Mouse (Mus musculus) heart, embryonic 12.5 days (tissue): ENCODE measurements at regions not wholly inside any gene's neighbourhood (a gene's known extent, or its start where the extent isn't known, plus 50 kb on each side); places are given as distances from the start of the nearest gene placed in this dataset.
"Not testable (repeated sequence)": the region's sequence is repeated elsewhere in the genome, so short reads cannot be mapped to it uniquely, and the experiment has no call there.

Source experiments
- ATAC-seq: fragments of 200-750 bp; cut with Nextera tagmentation; 2 replicates; pipeline ENCODE4 v1.8.0; 2017; ENCODE audit warnings: moderate TSS enrichment, moderate library complexity; ENCODE audit not compliant: insufficient number of reproducible peaks, low FRiP score
- H3K27ac ChIP-seq: fragments of 300-500 bp; sonication (generic); 2 replicates; pipeline ENCODE4 v1.5.1; 2016; ENCODE audit warnings: mild to moderate bottlenecking, moderate library complexity; ENCODE audit not compliant: poor library complexity, severe bottlenecking
- H3K27me3 ChIP-seq: fragments of 300-500 bp; sonication (generic); replicated peaks from 2 replicates; pipeline ENCODE4 v1.6.1; 2016; ENCODE audit warnings: mild to moderate bottlenecking, moderate library complexity
- H3K36me3 ChIP-seq: fragments of 300-500 bp; sonication (generic); 2 replicates; pipeline ENCODE4 v1.6.1; 2016; ENCODE audit warnings: mild to moderate bottlenecking, moderate library complexity
- H3K4me1 ChIP-seq: fragments of 300-500 bp; sonication (generic); replicated peaks from 2 replicates; pipeline ENCODE4 v1.6.1; 2016; ENCODE audit warnings: mild to moderate bottlenecking
- H3K4me2 ChIP-seq: fragments of 300-500 bp; sonication (generic); 2 replicates; pipeline ENCODE4 v1.6.1; 2016; ENCODE audit warnings: mild to moderate bottlenecking, moderate library complexity
- H3K4me3 ChIP-seq: fragments of 300-500 bp; sonication (generic); 2 replicates; pipeline ENCODE4 v1.5.1; 2016; ENCODE audit warnings: mild to moderate bottlenecking
- H3K9ac ChIP-seq: fragments of 300-500 bp; sonication (generic); 2 replicates; pipeline ENCODE4 v1.6.1; 2016; ENCODE audit warnings: mild to moderate bottlenecking, moderate library complexity
- H3K9me3 ChIP-seq: fragments of 300-500 bp; sonication (generic); replicated peaks from 2 replicates; pipeline ENCODE4 v1.6.1; 2016; ENCODE audit warnings: mild to moderate bottlenecking, moderate library complexity
- WGBS: fragments of 180-500 bp; shearing (Covaris S2); methylation state at CpG from one replicate; pipeline ENCODE4 v1.1.7; 2016; 5-methylcytosine and 5-hydroxymethylcytosine counted together

GRCm38 (mm10) chr4:153812866-153813265, 144.2 kb upstream of the A430005L14Rik start:
- Histone ChIP-seq H3K9me3 (peaks cover 8% of the 10 kb centered on the region; the same call in 1 of the 2 replicates), H3K36me3 (no peaks in the 10 kb centered on the region), H3K9ac (no peak overlapping the region), H3K4me3 (no peak overlapping the region), H3K4me2 (no peak overlapping the region), H3K27ac (no peak overlapping the region), H3K27me3 (peaks cover 3% of the 10 kb centered on the region), H3K4me1 (no peaks in the 10 kb centered on the region)
- 83% methylated on average over 9 of the region's 9 CpGs for WGBS
- ATAC-seq, result no peak

GRCm38 (mm10) chr4:153827914-153828313, 129.1 kb upstream of the A430005L14Rik start:
- Histone ChIP-seq H3K9ac (no peak overlapping the region), H3K4me3 (no peak overlapping the region), H3K36me3 (no peaks in the 10 kb centered on the region), H3K27ac (no peak overlapping the region), H3K4me1 (no peaks in the 10 kb centered on the region), H3K27me3 (no peaks in the 10 kb centered on the region), H3K4me2 (no peak overlapping the region), H3K9me3 (peaks cover 19% of the 10 kb centered on the region; the same call in 1 of the 2 replicates)
- no peak for ATAC-seq
- WGBS, result 44% methylated on average over 9 of the region's 9 CpGs

GRCm38 (mm10) chr4:153829766-153830165, 127.3 kb upstream of the A430005L14Rik start:
- H3K4me3 ChIP-seq, result no peak overlapping the region
- H3K9ac ChIP-seq, result no peak overlapping the region
- H3K27ac ChIP-seq, result no peak overlapping the region
- no peak overlapping the region for H3K4me2 ChIP-seq
- peaks cover 19% of the 10 kb centered on the region; the same call in 1 of the 2 replicates for H3K9me3 ChIP-seq
- WGBS, result 90% methylated on average over 9 of the region's 9 CpGs
- no peaks in the 10 kb centered on the region for H3K4me1 ChIP-seq
- no peaks in the 10 kb centered on the region for H3K27me3 ChIP-seq
- ATAC-seq, result no peak
- no peaks in the 10 kb centered on the region for H3K36me3 ChIP-seq

- H3K9me3 ChIP-seq, result peaks cover 19% of the 10 kb centered on the region; the same call in 1 of the 2 replicates
- 88% methylated on average over 5 of the region's 5 CpGs for WGBS
- H3K27ac ChIP-seq, result no peak overlapping the region
- H3K4me2 ChIP-seq, result no peak overlapping the region
- no peak for ATAC-seq
- no peaks in the 10 kb centered on the region for H3K4me1 ChIP-seq
- H3K4me3 ChIP-seq, result no peak overlapping the region
- no peaks in the 10 kb centered on the region; the same call in 1 of the 2 replicates for H3K27me3 ChIP-seq
- H3K9ac ChIP-seq, result no peak overlapping the region
- H3K36me3 ChIP-seq, result no peaks in the 10 kb centered on the region
Measured at GRCm38 (mm10) chr4:153830491-153830890, 126.5 kb upstream of the A430005L14Rik start.

- H3K4me3 ChIP-seq, H3K9ac ChIP-seq, ATAC-seq, H3K4me1 ChIP-seq, H3K27ac ChIP-seq, H3K36me3 ChIP-seq, H3K4me2 ChIP-seq, H3K27me3 ChIP-seq: not testable (repeated sequence)
- peaks cover 19% of the 10 kb centered on the region; the same call in 1 of the 2 replicates for H3K9me3 ChIP-seq
- WGBS, result 67% methylated on average over 11 of the region's 11 CpGs
Measured at GRCm38 (mm10) chr4:153831251-153831650, 125.8 kb upstream of the A430005L14Rik start.

GRCm38 (mm10) chr4:153832151-153832550, 124.9 kb upstream of the A430005L14Rik start:
- no peak for ATAC-seq
- no peaks in the 10 kb centered on the region for H3K4me1 ChIP-seq
- no peak overlapping the region for H3K27ac ChIP-seq
- no peaks in the 10 kb centered on the region for H3K36me3 ChIP-seq
- WGBS, result 38% methylated on average over 2 of the region's 2 CpGs
- no peak overlapping the region for H3K9ac ChIP-seq
- no peak overlapping the region for H3K4me2 ChIP-seq
- no peak overlapping the region for H3K4me3 ChIP-seq
- H3K27me3 ChIP-seq, result peaks cover 13% of the 10 kb centered on the region
- peaks cover 19% of the 10 kb centered on the region; the same call in 1 of the 2 replicates for H3K9me3 ChIP-seq

- whole genome bisulfite sequencing, result 79% methylated on average over 6 of the region's 6 CpGs
- peaks cover 15% of the 10 kb centered on the region for H3K27me3 ChIP-seq
- no peaks in the 10 kb centered on the region for H3K36me3 ChIP-seq
- no peak overlapping the region for H3K9ac ChIP-seq
- no peaks in the 10 kb centered on the region for H3K4me1 ChIP-seq
- H3K4me2 ChIP-seq, result no peak overlapping the region
- H3K4me3 ChIP-seq, result no peak overlapping the region
- H3K27ac ChIP-seq, result no peak overlapping the region
- ATAC-seq, result no peak
- H3K9me3 ChIP-seq, result no peaks in the 10 kb centered on the region
Measured at GRCm38 (mm10) chr4:153844766-153845165, 112.3 kb upstream of the A430005L14Rik start.

- Histone ChIP-seq H3K27ac (no peak overlapping the region), H3K27me3 (peaks cover 14% of the 10 kb centered on the region), H3K4me2 (no peak overlapping the region), H3K36me3 (no peaks in the 10 kb centered on the region), H3K9ac (no peak overlapping the region), H3K4me1 (no peaks in the 10 kb centered on the region), H3K9me3 (no peaks in the 10 kb centered on the region), H3K4me3 (no peak overlapping the region)
- 66% methylated on average over 3 of the region's 3 CpGs for WGBS
- no peak for ATAC-seq
Measured at GRCm38 (mm10) chr4:153848274-153848673, 108.8 kb upstream of the A430005L14Rik start.

- Histone ChIP-seq H3K27ac (no peak overlapping the region), H3K9me3 (no peaks in the 10 kb centered on the region), H3K27me3 (peaks cover 5% of the 10 kb centered on the region), H3K4me3 (no peak overlapping the region), H3K9ac (no peak overlapping the region), H3K4me2 (no peak overlapping the region), H3K36me3 (no peaks in the 10 kb centered on the region), H3K4me1 (no peaks in the 10 kb centered on the region)
- no peak for ATAC-seq
- WGBS, result 69% methylated on average over 11 of the region's 11 CpGs
Measured at GRCm38 (mm10) chr4:153850186-153850585, 106.9 kb upstream of the A430005L14Rik start.

GRCm38 (mm10) chr4:153854084-153854747, 102.8 kb upstream of the A430005L14Rik start:
- Histone ChIP-seq H3K4me2 (no peak overlapping the region), H3K4me3 (no peak overlapping the region), H3K4me1 (no peaks in the 10 kb centered on the region), H3K27ac (no peak overlapping the region), H3K27me3 (no peaks in the 10 kb centered on the region), H3K36me3 (no peaks in the 10 kb centered on the region), H3K9me3 (no peaks in the 10 kb centered on the region), H3K9ac (no peak overlapping the region)
- WGBS, result 71% methylated on average over 9 of the region's 9 CpGs
- ATAC-seq, result no peak

- H3K9ac ChIP-seq, result no peak overlapping the region
- no peaks in the 10 kb centered on the region for H3K4me1 ChIP-seq
- WGBS, result 46% methylated on average over 4 of the region's 4 CpGs
- H3K4me3 ChIP-seq, result no peak overlapping the region
- H3K27me3 ChIP-seq, result no peaks in the 10 kb centered on the region
- no peaks in the 10 kb centered on the region for H3K9me3 ChIP-seq
- ATAC-seq, result no peak
- no peak overlapping the region for H3K27ac ChIP-seq
- no peaks in the 10 kb centered on the region for H3K36me3 ChIP-seq
- H3K4me2 ChIP-seq, result no peak overlapping the region
Measured at GRCm38 (mm10) chr4:153854748-153855092, 102.3 kb upstream of the A430005L14Rik start.

GRCm38 (mm10) chr4:153861420-153861819, 95.6 kb upstream of the A430005L14Rik start:
- no peak for ATAC-seq
- no peak overlapping the region for H3K4me2 ChIP-seq
- H3K4me1 ChIP-seq, result no peaks in the 10 kb centered on the region
- H3K27me3 ChIP-seq, result no peaks in the 10 kb centered on the region
- H3K27ac ChIP-seq, result no peak overlapping the region
- H3K4me3 ChIP-seq, result no peak overlapping the region
- H3K9ac ChIP-seq, result no peak overlapping the region
- no peaks in the 10 kb centered on the region for H3K36me3 ChIP-seq
- WGBS, result 64% methylated on average over 8 of the region's 8 CpGs
- H3K9me3 ChIP-seq, result 0 out of 2 replicates have a peak, but pooled peaks cover 4% of the 10 kb centered on the region
